Mouse (Mus musculus): ENCODE measurements around the gene Prrt4. TPM values are rescaled to one million over a fixed set of nuclear protein-coding genes. Genes with fewer than 3 reads are reported as not detected.
A peak's percentile ranks its signal among the peaks of the same experiment; 100 is the strongest.
"Not testable (repeated sequence)": the region's sequence is repeated elsewhere in the genome, so short reads cannot be mapped to it uniquely, and the experiment has no call there.

The Prrt4 gene
- total and polyA plus RNA-seq, 3 experiments, result 0.05 TPM; not detected in 2

GRCm38 (mm10) chr6:29164314-29165244 is 14.8 kb downstream of the Prrt4 start, which contains the start of gene Rbm28:
Rbm28 (minus strand) TSS chr6:29165006.
- no peak for TF ChIP-seq POLR2AphosphoS5 (IDR thresholded peaks at IDR 0.05; ENCODE audit: insufficient replicate concordance, low read depth, low read length)
- no peak for TF ChIP-seq TAL1 (conservative IDR thresholded peaks at IDR 0.05; ENCODE audit: low read depth, low read length)
- no peak for TF ChIP-seq GATA2 (IDR thresholded peaks at IDR 0.05; ENCODE audit: borderline replicate concordance, low read depth, low read length)
- TF ChIP-seq CTCF (IDR thresholded peaks at IDR 0.05; ENCODE audit: low read depth, low read length), result no peak
- TF ChIP-seq GATA1 (IDR thresholded peaks at IDR 0.05; ENCODE audit: borderline replicate concordance, low read length), result no peak
- Histone ChIP-seq H3K9me3 (replicated peaks) (no peaks in the 10 kb centered on the region), H3K4me3 (ENCODE audit: low read depth, low read length) (peak within 1 kb of the TSS; percentile 96), H3K36me3 (replicated peaks) (peaks cover 26% of the 10 kb centered on the region), H3K4me1 (ENCODE audit: insufficient read depth, low read depth, low read length) (peaks cover 26% of the 10 kb centered on the region), H3K27me3 (ENCODE audit: insufficient read depth, low read length) (peaks cover 24% of the 10 kb centered on the region)
- peak; percentile 72 for DNase-seq (ENCODE audit: low spot score)
- ATAC-seq (ENCODE audit: extremely low read depth, insufficient number of reproducible peaks, low FRiP score, poor library complexity, severe bottlenecking), result peak; percentile 94

DNA sequence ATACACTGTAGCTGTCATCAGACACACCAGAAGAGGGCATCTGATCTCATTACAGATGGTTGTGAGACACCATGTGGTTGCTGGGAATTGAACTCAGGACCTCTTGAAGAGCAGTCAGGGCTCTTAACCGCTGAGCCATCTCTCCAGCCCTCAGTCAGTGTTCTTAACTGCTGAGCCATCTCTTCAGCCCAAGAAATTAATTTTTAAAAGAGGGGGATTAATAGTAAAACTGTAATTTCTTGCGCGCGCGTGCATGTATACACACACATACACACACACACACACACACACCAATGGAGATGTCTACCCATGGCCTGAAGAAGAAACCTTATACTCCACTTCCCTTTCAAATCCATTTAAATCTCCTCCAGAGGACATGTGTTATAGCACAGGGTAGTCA is 18.1 kb downstream of the Prrt4 start:
- not testable (repeated sequence) for H3K27me3 ChIP-seq (ENCODE audit: insufficient read depth, low read length); ATAC-seq (ENCODE audit: extremely low read depth, insufficient number of reproducible peaks, low FRiP score, poor library complexity, severe bottlenecking); DNase-seq (ENCODE audit: low spot score); H3K9me3 ChIP-seq (replicated peaks); H3K4me3 ChIP-seq (ENCODE audit: low read depth, low read length)
- Histone ChIP-seq H3K36me3 (replicated peaks) (peaks cover 59% of the 10 kb centered on the region), H3K4me1 (ENCODE audit: insufficient read depth, low read depth, low read length) (peaks cover 26% of the 10 kb centered on the region)

- ATAC-seq (ENCODE audit: extremely low read depth, insufficient number of reproducible peaks, low FRiP score, poor library complexity, severe bottlenecking), result no peak
- DNase-seq (ENCODE audit: low spot score), result no peak
- Histone ChIP-seq H3K36me3 (replicated peaks) (peaks cover 64% of the 10 kb centered on the region), H3K4me3 (ENCODE audit: low read depth, low read length) (no peak overlapping the region), H3K27me3 (ENCODE audit: insufficient read depth, low read length) (0 out of 2 replicates have a peak, but pooled peaks cover under 1% of the 10 kb centered on the region), H3K4me1 (ENCODE audit: insufficient read depth, low read depth, low read length) (peaks cover 26% of the 10 kb centered on the region), H3K9me3 (replicated peaks) (no peaks in the 10 kb centered on the region)
- TF ChIP-seq GATA2 (IDR thresholded peaks at IDR 0.05; ENCODE audit: borderline replicate concordance, low read depth, low read length), result no peak
Measured at GRCm38 (mm10) chr6:29160786-29161185, 18.6 kb downstream of the Prrt4 start.

DNA sequence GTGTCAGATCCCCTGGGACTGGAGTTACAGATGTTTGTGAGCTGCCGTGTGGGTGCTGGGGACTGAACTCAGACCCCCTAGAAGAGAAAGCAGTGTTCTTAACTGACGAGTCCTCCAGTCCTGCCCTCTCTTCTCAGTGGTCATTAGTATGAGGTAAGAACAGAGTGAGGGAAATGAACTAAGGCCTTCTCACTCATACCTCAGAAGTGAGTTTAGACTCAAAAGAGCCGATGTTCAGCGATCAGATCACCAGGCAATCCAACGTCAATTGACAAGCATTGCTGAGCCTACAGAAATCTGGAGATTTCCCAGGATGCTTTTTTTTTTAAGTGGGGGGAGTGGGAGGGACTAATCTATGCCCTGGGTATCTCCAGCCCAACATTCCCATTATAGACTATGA is 23.1 kb downstream of the Prrt4 start:
- no peaks in the 10 kb centered on the region for H3K9me3 ChIP-seq (replicated peaks)
- no peak overlapping the region for H3K4me3 ChIP-seq (ENCODE audit: low read depth, low read length)
- DNase-seq (ENCODE audit: low spot score) (no peak), ATAC-seq (ENCODE audit: extremely low read depth, insufficient number of reproducible peaks, low FRiP score, poor library complexity, severe bottlenecking) (no peak)
- no peak for TF ChIP-seq CTCF (IDR thresholded peaks at IDR 0.05; ENCODE audit: low read depth, low read length)
- no peak for TF ChIP-seq GATA2 (IDR thresholded peaks at IDR 0.05; ENCODE audit: borderline replicate concordance, low read depth, low read length)
- no peak for TF ChIP-seq GATA1 (IDR thresholded peaks at IDR 0.05; ENCODE audit: borderline replicate concordance, low read length)
- TF ChIP-seq TAL1 (conservative IDR thresholded peaks at IDR 0.05; ENCODE audit: low read depth, low read length), result no peak
- no peak for TF ChIP-seq POLR2AphosphoS5 (IDR thresholded peaks at IDR 0.05; ENCODE audit: insufficient replicate concordance, low read depth, low read length)
- peaks cover 92% of the 10 kb centered on the region for H3K36me3 ChIP-seq (replicated peaks)
- H3K27me3 ChIP-seq (ENCODE audit: insufficient read depth, low read length), result no peaks in the 10 kb centered on the region
- peaks cover 2% of the 10 kb centered on the region; the same call in 1 of the 2 replicates for H3K4me1 ChIP-seq (ENCODE audit: insufficient read depth, low read depth, low read length)

DNA sequence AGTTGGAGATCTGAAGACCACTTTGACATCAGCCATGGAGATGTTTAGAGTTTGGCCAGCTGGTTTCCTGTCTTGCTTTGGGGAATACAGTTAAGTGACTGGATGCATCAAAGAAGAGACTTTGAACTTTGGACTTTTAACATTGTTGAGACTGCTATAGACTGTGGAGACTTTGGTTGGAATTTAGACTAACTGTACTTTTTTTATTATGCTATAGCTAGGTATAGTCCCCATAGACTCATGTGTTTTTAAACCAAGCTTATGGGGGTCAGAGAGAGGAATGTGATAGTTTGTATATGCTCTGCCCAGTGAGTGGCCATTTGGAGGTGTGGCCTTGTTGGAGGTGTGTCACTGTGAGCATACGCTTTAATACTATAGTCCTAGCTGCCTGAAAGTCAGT is 29.4 kb downstream of the Prrt4 start:
- ATAC-seq (ENCODE audit: extremely low read depth, insufficient number of reproducible peaks, low FRiP score, poor library complexity, severe bottlenecking), result no peak
- no peak overlapping the region for H3K4me3 ChIP-seq (ENCODE audit: low read depth, low read length)
- no peak for TF ChIP-seq CTCF (IDR thresholded peaks at IDR 0.05; ENCODE audit: low read depth, low read length)
- no peak for TF ChIP-seq GATA2 (IDR thresholded peaks at IDR 0.05; ENCODE audit: borderline replicate concordance, low read depth, low read length)
- TF ChIP-seq GATA1 (IDR thresholded peaks at IDR 0.05; ENCODE audit: borderline replicate concordance, low read length), result no peak
- TF ChIP-seq TAL1 (conservative IDR thresholded peaks at IDR 0.05; ENCODE audit: low read depth, low read length), result no peak
- TF ChIP-seq POLR2AphosphoS5 (IDR thresholded peaks at IDR 0.05; ENCODE audit: insufficient replicate concordance, low read depth, low read length), result no peak
- H3K9me3 ChIP-seq (replicated peaks), result no peaks in the 10 kb centered on the region
- peaks cover 2% of the 10 kb centered on the region; the same call in 1 of the 2 replicates for H3K4me1 ChIP-seq (ENCODE audit: insufficient read depth, low read depth, low read length)
- peaks cover 86% of the 10 kb centered on the region for H3K36me3 ChIP-seq (replicated peaks)
- H3K27me3 ChIP-seq (ENCODE audit: insufficient read depth, low read length), result no peaks in the 10 kb centered on the region
- no peak for DNase-seq (ENCODE audit: low spot score)

- ATAC-seq (ENCODE audit: extremely low read depth, insufficient number of reproducible peaks, low FRiP score, poor library complexity, severe bottlenecking) (no peak), DNase-seq (ENCODE audit: low spot score) (no peak)
- Histone ChIP-seq H3K4me3 (ENCODE audit: low read depth, low read length) (no peak overlapping the region), H3K4me1 (ENCODE audit: insufficient read depth, low read depth, low read length) (peaks cover 2% of the 10 kb centered on the region; the same call in 1 of the 2 replicates), H3K9me3 (replicated peaks) (no peaks in the 10 kb centered on the region), H3K36me3 (replicated peaks) (peaks cover 79% of the 10 kb centered on the region), H3K27me3 (ENCODE audit: insufficient read depth, low read length) (no peaks in the 10 kb centered on the region)
- TF ChIP-seq POLR2AphosphoS5 (IDR thresholded peaks at IDR 0.05; ENCODE audit: insufficient replicate concordance, low read depth, low read length) (no peak), TAL1 (conservative IDR thresholded peaks at IDR 0.05; ENCODE audit: low read depth, low read length) (no peak), CTCF (IDR thresholded peaks at IDR 0.05; ENCODE audit: low read depth, low read length) (no peak), GATA1 (IDR thresholded peaks at IDR 0.05; ENCODE audit: borderline replicate concordance, low read length) (no peak), GATA2 (IDR thresholded peaks at IDR 0.05; ENCODE audit: borderline replicate concordance, low read depth, low read length) (no peak)
Measured at GRCm38 (mm10) chr6:29147407-29148010, 31.9 kb downstream of the Prrt4 start.

All from G1E (cell line).